ENCODE assay signal across 23 mouse cellular contexts in the genomic region with DNA sequence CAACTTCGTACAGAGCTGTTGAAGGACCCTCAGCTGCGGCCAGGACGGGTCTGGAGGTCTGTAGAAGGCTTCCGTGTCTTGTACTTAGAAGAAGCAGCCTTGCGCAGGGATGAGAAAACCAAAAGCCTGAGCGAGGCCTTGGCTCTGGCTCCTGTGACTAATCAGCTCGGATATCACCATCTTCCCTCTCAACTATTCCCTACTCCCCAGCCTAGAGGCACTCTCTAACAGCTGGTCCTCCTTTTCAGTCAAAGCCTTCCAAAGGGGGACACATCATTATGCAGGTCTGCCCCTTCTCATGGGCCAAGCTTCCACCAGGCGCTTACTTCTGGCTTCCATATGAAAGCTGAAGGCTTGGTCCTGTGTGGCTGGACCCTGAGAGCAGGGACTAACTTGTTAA. TPM values are rescaled to one million over a fixed set of nuclear protein-coding genes. Genes with fewer than 3 reads are reported as not detected.
DNase-seq lines count a peak whose midpoint lies in the region; ATAC-seq lines count a peak whose summit lies in the region.
"Had no signal": no experiment of that assay in that cellular context is flagged by ENCODE, and none has a peak within 500 bp of the region (broad histone marks: within the 10 kb centered on the region; RNA-seq: fewer than 3 reads in every experiment).

No protein-coding gene starts in this region.

- H3K9me3 ChIP-seq in embryonic facial prominence, embryonic 14.5 days (ENCODE audit: control insufficient read depth, low read length): no peaks in the 10 kb centered on the region
- no peaks in the 10 kb centered on the region for H3K9me3 ChIP-seq in embryonic facial prominence, embryonic 10.5 days
- H3K9me3 ChIP-seq in hindbrain, embryonic 13.5 days: no peaks in the 10 kb centered on the region
- no peaks in the 10 kb centered on the region for H3K9me3 ChIP-seq in hindbrain, embryonic 14.5 days (ENCODE audit: control insufficient read depth, low read length)
- H3K9me3 ChIP-seq: embryonic facial prominence, embryonic 13.5 days; forebrain, embryonic 10.5 days; forebrain, embryonic 13.5 days; hindbrain, embryonic 12.5 days had no signal

- H3K9ac ChIP-seq in embryonic facial prominence, embryonic 14.5 days (ENCODE audit: low read depth, low read length): no peak overlapping the region
- no peak overlapping the region for H3K9ac ChIP-seq in hindbrain, embryonic 13.5 days
- no peak overlapping the region for H3K9ac ChIP-seq in hindbrain, embryonic 14.5 days
- H3K9ac ChIP-seq: embryonic facial prominence, embryonic 13.5 days; forebrain, embryonic 13.5 days; hindbrain, embryonic 12.5 days had no signal

- no peak overlapping the region for H3K4me2 ChIP-seq in embryonic facial prominence, embryonic 14.5 days (ENCODE audit: low read depth, low read length)
- no peak overlapping the region for H3K4me2 ChIP-seq in hindbrain, embryonic 13.5 days
- H3K4me2 ChIP-seq in hindbrain, embryonic 14.5 days (replicated peaks): no peak overlapping the region
- H3K4me2 ChIP-seq: embryonic facial prominence, embryonic 13.5 days; forebrain, embryonic 13.5 days; heart, embryonic 11.5 days; hindbrain, embryonic 12.5 days had no signal

- no peaks in the 10 kb centered on the region for H3K4me1 ChIP-seq in embryonic facial prominence, embryonic 14.5 days (ENCODE audit: control insufficient read depth, insufficient read depth, low read length)
- peaks cover 5% of the 10 kb centered on the region; the same call in 1 of the 2 replicates for H3K4me1 ChIP-seq in embryonic facial prominence, embryonic 10.5 days
- peaks cover 16% of the 10 kb centered on the region for H3K4me1 ChIP-seq in hindbrain, embryonic 13.5 days (replicated peaks)
- H3K4me1 ChIP-seq in hindbrain, embryonic 14.5 days (replicated peaks; ENCODE audit: control insufficient read depth, insufficient read depth, low read length): no peaks in the 10 kb centered on the region
- H3K4me1 ChIP-seq: hindbrain, embryonic 12.5 days had no signal

- no peaks in the 10 kb centered on the region for H3K36me3 ChIP-seq in embryonic facial prominence, embryonic 14.5 days (ENCODE audit: control insufficient read depth, insufficient read depth, low read length)
- H3K36me3 ChIP-seq in embryonic facial prominence, embryonic 10.5 days (replicated peaks): no peaks in the 10 kb centered on the region
- H3K36me3 ChIP-seq in hindbrain, embryonic 13.5 days: no peaks in the 10 kb centered on the region
- H3K36me3 ChIP-seq in hindbrain, embryonic 14.5 days (replicated peaks; ENCODE audit: control insufficient read depth, insufficient read depth): 0 out of 2 replicates have a peak, but pooled peaks cover 5% of the 10 kb centered on the region
- H3K36me3 ChIP-seq: embryonic facial prominence, embryonic 13.5 days; forebrain, embryonic 10.5 days; hindbrain, embryonic 12.5 days had no signal

- H3K27me3 ChIP-seq in embryonic facial prominence, embryonic 14.5 days (replicated peaks; ENCODE audit: control insufficient read depth, insufficient read depth, low read length): no peaks in the 10 kb centered on the region
- H3K27me3 ChIP-seq in embryonic facial prominence, embryonic 10.5 days (replicated peaks; ENCODE audit: low read depth, poor library complexity, severe bottlenecking): no peaks in the 10 kb centered on the region
- H3K27me3 ChIP-seq in hindbrain, embryonic 13.5 days: 0 out of 2 replicates have a peak, but pooled peaks cover 4% of the 10 kb centered on the region
- no peaks in the 10 kb centered on the region for H3K27me3 ChIP-seq in hindbrain, embryonic 14.5 days (ENCODE audit: control insufficient read depth, insufficient read depth, low read length)
- H3K27me3 ChIP-seq: embryonic facial prominence, embryonic 13.5 days; forebrain, embryonic 13.5 days; hindbrain, embryonic 12.5 days had no signal

- ATAC-seq in embryonic facial prominence, embryonic 14.5 days (ENCODE audit: low read depth): no peak
- 0 out of 2 replicates have a peak, but pooled peaks have one; percentile 21 for ATAC-seq in hindbrain, embryonic 13.5 days (ENCODE audit: low FRiP score)
- no peak for ATAC-seq in hindbrain, embryonic 14.5 days (ENCODE audit: low FRiP score)
- ATAC-seq: forebrain, embryonic 13.5 days; hindbrain, postnatal 0 days; inflammation-experienced regulatory T-cells, adult 6 months; intestine, embryonic 16.5 days; Patski had no signal

- no peak overlapping the region for H3K4me3 ChIP-seq in embryonic facial prominence, embryonic 14.5 days (ENCODE audit: low read depth, low read length)
- H3K4me3 ChIP-seq in embryonic facial prominence, embryonic 10.5 days: no peak overlapping the region
- no peak overlapping the region for H3K4me3 ChIP-seq in hindbrain, embryonic 13.5 days
- no peak overlapping the region for H3K4me3 ChIP-seq in hindbrain, embryonic 14.5 days (replicated peaks; ENCODE audit: low read length)
- H3K4me3 ChIP-seq: embryonic facial prominence, embryonic 13.5 days; forebrain, embryonic 10.5 days; forebrain, embryonic 13.5 days; hindbrain, embryonic 12.5 days had no signal

- peak; percentile 33 for DNase-seq in embryonic facial prominence, embryonic 14.5 days (ENCODE audit: low spot score)
- no peak for DNase-seq in embryonic facial prominence, embryonic 10.5 days (ENCODE audit: low spot score)
- no peak for DNase-seq in hindbrain, embryonic 14.5 days (ENCODE audit: low spot score)
- peak; percentile 6 for DNase-seq in lung, postnatal 36 days
- DNase-seq in lung, adult 18-20 months: no peak
- DNase-seq: adrenal gland, postnatal 10 days; adrenal gland, postnatal 36 days; cerebellum, adult 11 months; cerebellum, adult 2 months; cerebellum, adult 9-11 months; cerebellum, postnatal 25 days; heart, adult 11 months had no signal

- no peak overlapping the region for H3K27ac ChIP-seq in embryonic facial prominence, embryonic 14.5 days (replicated peaks; ENCODE audit: low read depth, low read length)
- no peak overlapping the region for H3K27ac ChIP-seq in embryonic facial prominence, embryonic 10.5 days (replicated peaks)
- no peak overlapping the region for H3K27ac ChIP-seq in hindbrain, embryonic 13.5 days
- H3K27ac ChIP-seq in hindbrain, embryonic 14.5 days: no peak overlapping the region
- H3K27ac ChIP-seq: forebrain, embryonic 10.5 days; forebrain, embryonic 13.5 days; hindbrain, embryonic 12.5 days had no signal

- WGBS in embryonic facial prominence, embryonic 14.5 days: 63% methylated on average over 8 of the region's 8 CpGs
- 79% methylated on average over 8 of the region's 8 CpGs for WGBS in embryonic facial prominence, embryonic 10.5 days
- WGBS in hindbrain, embryonic 13.5 days: 84% methylated on average over 8 of the region's 8 CpGs
- WGBS in hindbrain, embryonic 14.5 days: 83% methylated on average over 8 of the region's 8 CpGs

RNA-seq across cellular contexts. Expression of a gene that starts 13.7 kb away (rescaled TPM):
- 4.0 and 4.9 TPM in 2 replicates for polyA plus RNA-seq in embryonic facial prominence, embryonic 14.5 days (2014; fragmentation: Nextera tagmentation; extraction: Ambion mirVana)
- polyA plus RNA-seq in embryonic facial prominence, embryonic 10.5 days (2016; fragmentation: Nextera tagmentation; extraction: Ambion mirVana): 0.80 and 1.4 TPM in 2 replicates
- polyA plus RNA-seq in hindbrain, embryonic 13.5 days (2015; fragmentation: Nextera tagmentation; extraction: Ambion mirVana): 15.4 and 15.7 TPM in 2 replicates
- polyA plus RNA-seq in hindbrain, embryonic 14.5 days (2014; fragmentation: Nextera tagmentation; extraction: Ambion mirVana): 34.2 and 38.2 TPM in 2 replicates
- polyA plus RNA-seq: heart, postnatal 0 days; inflammation-experienced regulatory T-cells, adult 6 months; Patski had no signal

RNA-seq across cellular contexts. Expression of a gene that starts 56.6 kb away (rescaled TPM):
- 9.8 and 11.7 TPM in 2 replicates for polyA plus RNA-seq in embryonic facial prominence, embryonic 14.5 days (2014; fragmentation: Nextera tagmentation; extraction: Ambion mirVana)
- 14.2 and 14.9 TPM in 2 replicates for polyA plus RNA-seq in embryonic facial prominence, embryonic 10.5 days (2016; fragmentation: Nextera tagmentation; extraction: Ambion mirVana)
- 9.0 and 9.8 TPM in 2 replicates for polyA plus RNA-seq in hindbrain, embryonic 13.5 days (2015; fragmentation: Nextera tagmentation; extraction: Ambion mirVana)
- 10.2 and 10.5 TPM in 2 replicates for polyA plus RNA-seq in hindbrain, embryonic 14.5 days (2014; fragmentation: Nextera tagmentation; extraction: Ambion mirVana)

Comparison
In these comparisons a context has a peak if more than half of its experiments do, and no peak if none do; other contexts are left out.
1. DNase-seq: peak in embryonic facial prominence, embryonic 14.5 days (single experiment) and lung, postnatal 36 days (single experiment); none in embryonic facial prominence, embryonic 10.5 days (single experiment), hindbrain, embryonic 14.5 days (single experiment) and lung, adult 18-20 months (0 of 2).